ENCODE assay signal across 9 mouse cellular contexts in the genomic region with DNA sequence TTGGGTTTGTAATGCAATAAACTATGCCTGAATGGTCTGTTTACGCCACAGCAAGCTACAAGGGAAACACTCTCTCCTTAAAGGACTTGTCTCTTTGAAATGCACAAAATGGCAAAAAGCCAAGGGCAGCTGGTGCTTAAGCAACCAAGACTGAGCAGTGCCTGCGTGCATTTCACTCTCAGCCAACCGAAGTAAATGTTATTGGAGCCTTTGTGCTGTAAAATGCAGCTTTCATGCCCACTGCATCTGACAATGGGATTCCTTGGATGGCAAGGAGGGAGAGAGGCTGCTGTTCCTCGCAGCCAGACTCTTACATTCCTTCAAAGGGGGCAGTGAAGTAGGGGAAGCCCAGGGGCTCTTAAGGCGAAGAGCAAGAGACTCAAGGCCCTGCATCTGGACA.
A peak's percentile ranks its signal among the peaks of the same experiment; 100 is the strongest.
DNase-seq lines count a peak whose midpoint lies in the region; ATAC-seq and TF ChIP-seq lines count a peak whose summit lies in the region.
"Had no signal": no experiment of that assay in that cellular context is flagged by ENCODE, and none has a peak within 500 bp of the region (broad histone marks: within the 10 kb centered on the region; RNA-seq: fewer than 3 reads in every experiment).

No protein-coding gene starts in this region.

- peak; percentile 54 for ATAC-seq in kidney, embryonic 14.5 days (ENCODE audit: low FRiP score, low TSS enrichment)
- ATAC-seq in forebrain, embryonic 16.5 days = peak; percentile 97
- peak; percentile 53; the same call in 1 of the 2 replicates for ATAC-seq in limb, embryonic 14.5 days (ENCODE audit: low FRiP score, low read depth)
- no peak for ATAC-seq in liver, embryonic 12.5 days

- no peak overlapping the region for H3K9ac ChIP-seq in kidney, embryonic 14.5 days (ENCODE audit: low read depth, low read length)
- no peak overlapping the region for H3K9ac ChIP-seq in forebrain, embryonic 16.5 days (replicated peaks; ENCODE audit: low read depth, low read length)
- no peak overlapping the region for H3K9ac ChIP-seq in limb, embryonic 14.5 days (ENCODE audit: low read depth, low read length, severe bottlenecking)
- no peak overlapping the region for H3K9ac ChIP-seq in liver, embryonic 12.5 days

- DNase-seq in kidney, adult 11 months = no peak
- DNase-seq in adrenal gland, adult 2 months = peak; percentile 44
- peak; percentile 70 for DNase-seq in limb, embryonic 14.5 days (ENCODE audit: low spot score)
- no peak for DNase-seq in ovary, adult 18-20 months (ENCODE audit: low spot score)
- DNase-seq in cerebellum, postnatal 25 days = no peak

- no peaks in the 10 kb centered on the region for H3K9me3 ChIP-seq in kidney, embryonic 14.5 days (ENCODE audit: control insufficient read depth, low read length)
- no peaks in the 10 kb centered on the region for H3K9me3 ChIP-seq in forebrain, embryonic 16.5 days (ENCODE audit: control insufficient read depth, low read length)
- H3K9me3 ChIP-seq in limb, embryonic 14.5 days (ENCODE audit: control insufficient read depth, low read length) = no peaks in the 10 kb centered on the region
- no peaks in the 10 kb centered on the region for H3K9me3 ChIP-seq in liver, embryonic 12.5 days (replicated peaks)

- H3K4me1 ChIP-seq in kidney, embryonic 14.5 days (ENCODE audit: control insufficient read depth, insufficient read depth, low read length) = peaks cover 18% of the 10 kb centered on the region
- peaks cover 18% of the 10 kb centered on the region for H3K4me1 ChIP-seq in forebrain, embryonic 16.5 days (replicated peaks; ENCODE audit: control insufficient read depth, insufficient read depth, low read length)
- peaks cover 10% of the 10 kb centered on the region for H3K4me1 ChIP-seq in limb, embryonic 14.5 days (ENCODE audit: control insufficient read depth, insufficient read depth, low read length)
- H3K4me1 ChIP-seq in liver, embryonic 12.5 days = no peaks in the 10 kb centered on the region

- no peak for TF ChIP-seq POLR2A in limb, embryonic 14.5 days (IDR thresholded peaks at IDR 0.05; ENCODE audit: borderline replicate concordance, extremely low read depth, insufficient read depth, insufficient read length)

- H3K27me3 ChIP-seq in kidney, embryonic 14.5 days (ENCODE audit: control insufficient read depth, insufficient read depth, low read length) = no peaks in the 10 kb centered on the region
- H3K27me3 ChIP-seq in forebrain, embryonic 16.5 days (replicated peaks; ENCODE audit: control insufficient read depth, insufficient read depth, low read length) = no peaks in the 10 kb centered on the region
- H3K27me3 ChIP-seq in limb, embryonic 14.5 days (ENCODE audit: control insufficient read depth, insufficient read depth, low read length) = no peaks in the 10 kb centered on the region
- H3K27me3 ChIP-seq in liver, embryonic 12.5 days (replicated peaks) = no peaks in the 10 kb centered on the region
- H3K27me3 ChIP-seq: CH12.LX had no signal

- H3K27ac ChIP-seq in kidney, embryonic 14.5 days (ENCODE audit: low read depth, low read length) = peak overlapping the region; percentile 20; the same call in 1 of the 2 replicates
- peak overlapping the region; percentile 50 for H3K27ac ChIP-seq in forebrain, embryonic 16.5 days (ENCODE audit: low read length)
- H3K27ac ChIP-seq in limb, embryonic 14.5 days (replicated peaks; ENCODE audit: low read depth, low read length) = peak overlapping the region; percentile 61; the same call in 1 of the 2 replicates
- no peak overlapping the region for H3K27ac ChIP-seq in liver, embryonic 12.5 days

- no peaks in the 10 kb centered on the region for H3K36me3 ChIP-seq in kidney, embryonic 14.5 days (ENCODE audit: control insufficient read depth, insufficient read depth, low read length)
- H3K36me3 ChIP-seq in forebrain, embryonic 16.5 days (ENCODE audit: control insufficient read depth, insufficient read depth) = no peaks in the 10 kb centered on the region
- H3K36me3 ChIP-seq in limb, embryonic 14.5 days (ENCODE audit: control insufficient read depth, insufficient read depth, low read length) = no peaks in the 10 kb centered on the region
- no peaks in the 10 kb centered on the region for H3K36me3 ChIP-seq in liver, embryonic 12.5 days

- H3K4me2 ChIP-seq in kidney, embryonic 14.5 days (replicated peaks; ENCODE audit: low read depth, low read length) = no peak overlapping the region
- H3K4me2 ChIP-seq in forebrain, embryonic 16.5 days (ENCODE audit: low read length) = no peak overlapping the region
- no peak overlapping the region for H3K4me2 ChIP-seq in limb, embryonic 14.5 days (replicated peaks; ENCODE audit: low read depth, low read length, severe bottlenecking)
- H3K4me2 ChIP-seq in liver, embryonic 12.5 days = no peak overlapping the region

- H3K4me3 ChIP-seq in kidney, embryonic 14.5 days (ENCODE audit: low read length) = no peak overlapping the region
- no peak overlapping the region for H3K4me3 ChIP-seq in forebrain, embryonic 16.5 days (replicated peaks; ENCODE audit: low read length)
- H3K4me3 ChIP-seq in limb, embryonic 14.5 days (replicated peaks; ENCODE audit: low read length) = no peak overlapping the region
- H3K4me3 ChIP-seq in liver, embryonic 12.5 days = no peak overlapping the region

- WGBS in kidney, embryonic 14.5 days = 18% methylated on average over 5 of the region's 5 CpGs
- 5% methylated on average over 5 of the region's 5 CpGs for WGBS in forebrain, embryonic 16.5 days
- WGBS in limb, embryonic 14.5 days = 12% methylated on average over 5 of the region's 5 CpGs
- 39% methylated on average over 5 of the region's 5 CpGs for WGBS in liver, embryonic 12.5 days (ENCODE audit: insufficient replicate concordance)

Comparison
In these comparisons a context has a peak if more than half of its experiments do, and no peak if none do; other contexts are left out.
1. DNase-seq: peak in adrenal gland, adult 2 months (single experiment) and limb, embryonic 14.5 days (single experiment); none in kidney, adult 11 months (single experiment), ovary, adult 18-20 months (single experiment) and cerebellum, postnatal 25 days (0 of 2).